Mouse (Mus musculus) bone marrow, adult 2 months (tissue): ENCODE data around the gene Enkd1. TPM values are rescaled to one million over a fixed set of nuclear protein-coding genes. Genes with fewer than 3 reads are reported as not detected.
A peak's percentile ranks its signal among the peaks of the same experiment; 100 is the strongest.

Source experiments
- H3K27ac ChIP-seq: fragments of 200-500 bp; 2 replicates; pipeline ENCODE4 v1.5.1; 2012; ENCODE audit warnings: low read depth, mild to moderate bottlenecking, control low read depth, inconsistent platforms, low read length; ENCODE audit not compliant: control insufficient read depth, poor library complexity, insufficient read depth
- H3K4me1 ChIP-seq: fragments of 200-500 bp; 2 replicates; pipeline ENCODE4 v1.6.1; 2011; ENCODE audit warnings: low read length; ENCODE audit not compliant: control insufficient read depth, insufficient read depth
- H3K4me3 ChIP-seq: fragments of 200-500 bp; replicated peaks from 2 replicates; pipeline ENCODE3; 2011; ENCODE audit warnings: mild to moderate bottlenecking, low read depth, low read length, control low read depth; ENCODE audit not compliant: control insufficient read depth
- CTCF ChIP-seq: fragments of 200-500 bp; IDR thresholded peaks from 2 replicates; pipeline ENCODE4 v1.5.1; 2011; ENCODE audit warnings: low read length, control low read depth; ENCODE audit not compliant: control insufficient read depth, insufficient read depth
- POLR2A ChIP-seq: fragments of 200-500 bp; IDR thresholded peaks from 2 replicates; pipeline ENCODE4 v1.6.1; 2011; ENCODE audit warnings: low read depth, mild to moderate bottlenecking, control low read depth, low read length, borderline replicate concordance; ENCODE audit not compliant: control insufficient read depth
- WGBS: fragments of 180-500 bp; shearing (Covaris S2); methylation state at CpG from one replicate; pipeline ENCODE4 v1.1.7; 2018; 5-methylcytosine and 5-hydroxymethylcytosine counted together
- polyA plus RNA-seq: library from polyadenylated mRNA; stranded (reverse); fragments of >200 nt; gene quantifications from 2 replicates; pipeline ENCODE4 v1.2.4, GENCODE M21; 2011; ENCODE audit warnings: low replicate concordance; ENCODE audit not compliant: missing spikeins, insufficient read depth, insufficient read length

The Enkd1 gene
- polyA plus RNA-seq, 1 experiment = 18.9 TPM

- no peak for TF ChIP-seq CTCF
- TF ChIP-seq POLR2A = no peak
- H3K27ac ChIP-seq = no peak overlapping the region; the same call in 1 of the 2 replicates
- H3K4me3 ChIP-seq = no peak overlapping the region
- no peaks in the 10 kb centered on the region; the same call in 1 of the 2 replicates for H3K4me1 ChIP-seq
- 60% methylated on average over 14 of the region's 14 CpGs for WGBS
Measured at GRCm38 (mm10) chr8:105690978-105691377, 17.0 kb downstream of the Enkd1 start.

GRCm38 (mm10) chr8:105689983-105690360, 18.0 kb downstream of the Enkd1 start:
- TF ChIP-seq CTCF (no peak), POLR2A (no peak)
- Histone ChIP-seq H3K4me1 (no peaks in the 10 kb centered on the region; the same call in 1 of the 2 replicates), H3K27ac (no peak overlapping the region), H3K4me3 (no peak overlapping the region)
- whole genome bisulfite sequencing = 94% methylated on average over 9 of the region's 9 CpGs

- Histone ChIP-seq H3K27ac (no peak overlapping the region), H3K4me3 (no peak overlapping the region), H3K4me1 (no peaks in the 10 kb centered on the region; the same call in 1 of the 2 replicates)
- WGBS = 91% methylated on average over 35 of the region's 35 CpGs
- TF ChIP-seq POLR2A (no peak), CTCF (no peak)
Measured at GRCm38 (mm10) chr8:105689256-105689982, 18.6 kb downstream of the Enkd1 start.

- TF ChIP-seq CTCF (no peak), POLR2A (no peak)
- no peak overlapping the region for H3K4me3 ChIP-seq
- H3K4me1 ChIP-seq = no peaks in the 10 kb centered on the region; the same call in 1 of the 2 replicates
- WGBS = 73% methylated on average over 14 of the region's 14 CpGs
- no peak overlapping the region; the same call in 1 of the 2 replicates for H3K27ac ChIP-seq
Measured at GRCm38 (mm10) chr8:105688242-105688752, 19.7 kb downstream of the Enkd1 start.

DNA sequence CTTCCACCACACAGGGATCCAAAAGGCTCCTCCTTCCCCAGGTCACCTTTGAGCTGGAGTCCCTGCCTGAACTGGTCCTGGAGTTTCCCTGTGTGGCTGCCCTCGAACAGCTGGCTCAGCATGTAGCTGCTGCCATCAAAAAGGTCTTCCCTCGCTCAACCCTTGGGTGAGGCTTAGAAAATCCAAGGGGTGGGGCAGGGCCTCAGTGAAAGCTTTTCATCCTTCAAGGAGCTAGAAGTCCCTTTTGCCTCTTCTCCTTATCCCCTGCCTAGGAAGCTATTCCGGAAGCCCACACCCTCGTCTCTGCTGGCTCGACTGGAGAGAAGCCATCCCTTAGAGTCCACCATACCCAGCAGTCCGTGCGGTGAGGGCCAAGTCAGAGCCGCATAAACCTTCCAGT, 20.5 kb downstream of the Enkd1 start:
- TF ChIP-seq POLR2A (no peak), CTCF (no peak)
- Histone ChIP-seq H3K4me3 (no peak overlapping the region), H3K27ac (no peak overlapping the region), H3K4me1 (no peaks in the 10 kb centered on the region; the same call in 1 of the 2 replicates)
- WGBS = 87% methylated on average over 8 of the region's 8 CpGs

DNA sequence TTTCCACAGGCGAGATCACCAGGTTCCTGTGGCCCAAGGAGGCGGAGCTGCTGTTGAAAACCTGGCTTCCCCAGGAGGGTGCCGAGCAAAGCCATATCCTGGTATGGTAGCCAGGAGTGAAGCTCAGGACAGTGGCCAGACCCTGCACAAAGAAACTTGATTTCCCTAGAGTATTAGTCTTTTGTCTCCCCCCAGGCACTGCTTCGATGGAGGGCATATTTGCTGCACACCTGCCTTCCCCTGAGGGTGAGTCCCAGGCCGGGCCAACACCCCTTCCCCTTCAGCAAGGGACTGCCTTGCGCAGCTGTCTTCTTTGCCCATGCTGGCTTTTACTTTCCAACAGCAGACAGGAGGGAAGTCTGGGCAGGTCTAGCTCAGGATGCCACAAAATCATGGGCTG, 21.5 kb downstream of the Enkd1 start:
- no peaks in the 10 kb centered on the region; the same call in 1 of the 2 replicates for H3K4me1 ChIP-seq
- WGBS = 22% methylated on average over 6 of the region's 6 CpGs
- peak overlapping the region; percentile 50 for H3K4me3 ChIP-seq
- no peak for TF ChIP-seq CTCF
- TF ChIP-seq POLR2A = no peak
- H3K27ac ChIP-seq = peak overlapping the region; percentile 83

GRCm38 (mm10) chr8:105685796-105686308, 22.2 kb downstream of the Enkd1 start, which contains the start of gene Carmil2:
Carmil2 (plus strand) TSS chr8:105686274.
- WGBS = 3% methylated on average over 26 of the region's 26 CpGs
- Histone ChIP-seq H3K4me1 (no peaks in the 10 kb centered on the region; the same call in 1 of the 2 replicates), H3K27ac (peak within 1 kb of the TSS; percentile 83), H3K4me3 (peak within 1 kb of the TSS; percentile 74)
- TF ChIP-seq CTCF (peak; percentile 92), POLR2A (no peak; the same call in 1 of the 2 replicates)

- TF ChIP-seq POLR2A (no peak), CTCF (no peak)
- H3K27ac ChIP-seq = no peak overlapping the region; the same call in 1 of the 2 replicates
- no peak overlapping the region for H3K4me3 ChIP-seq
- H3K4me1 ChIP-seq = no peaks in the 10 kb centered on the region; the same call in 1 of the 2 replicates
- WGBS = 51% methylated on average over 7 of the region's 7 CpGs
Measured at GRCm38 (mm10) chr8:105685325-105685724, 22.7 kb downstream of the Enkd1 start.
